Mouse (Mus musculus) B cell, adult 2 months (primary cell): ENCODE data around the gene Rffl.

Source experiments
- DNase-seq, 2 experiments: peaks; one replicate each; pipeline ENCODE4 v3.0.0; 2022

Gene Rffl

GRCm38 (mm10) chr11:82870173-82871030, 608 bp downstream of the Rffl start:
- peak in 1 of 2 experiments; percentile 73 for DNase-seq

- DNase-seq, result no peak
Measured at GRCm38 (mm10) chr11:82869506-82870172, 1.4 kb downstream of the Rffl start.

- DNase-seq, result no peak
Measured at GRCm38 (mm10) chr11:82867956-82868355, 3.1 kb downstream of the Rffl start.

- no peak for DNase-seq
Measured at GRCm38 (mm10) chr11:82866850-82867564, 4.0 kb downstream of the Rffl start.

GRCm38 (mm10) chr11:82865957-82866356, 5.1 kb downstream of the Rffl start:
- no peak for DNase-seq

- no peak for DNase-seq
Measured at GRCm38 (mm10) chr11:82863488-82863931, 7.5 kb downstream of the Rffl start.

GRCm38 (mm10) chr11:82863059-82863458, 8.0 kb downstream of the Rffl start:
- no peak for DNase-seq

GRCm38 (mm10) chr11:82862638-82863037, 8.4 kb downstream of the Rffl start:
- DNase-seq, result no peak

GRCm38 (mm10) chr11:82861558-82861957, 9.5 kb downstream of the Rffl start:
- no peak for DNase-seq

GRCm38 (mm10) chr11:82860759-82861158, 10.3 kb downstream of the Rffl start:
- no peak for DNase-seq

- DNase-seq, result no peak
Measured at GRCm38 (mm10) chr11:82857307-82857848, 13.6 kb downstream of the Rffl start.

GRCm38 (mm10) chr11:82856032-82856431, 15.0 kb downstream of the Rffl start:
- no peak for DNase-seq

- DNase-seq, result no peak
Measured at GRCm38 (mm10) chr11:82855327-82855973, 15.6 kb downstream of the Rffl start.

- DNase-seq, result no peak
Measured at GRCm38 (mm10) chr11:82854111-82854510, 16.9 kb downstream of the Rffl start.

- DNase-seq, result no peak
Measured at GRCm38 (mm10) chr11:82852958-82853357, 18.1 kb downstream of the Rffl start.

GRCm38 (mm10) chr11:82852540-82852939, 18.5 kb downstream of the Rffl start:
- DNase-seq, result no peak

- DNase-seq, result no peak
Measured at GRCm38 (mm10) chr11:82852115-82852514, 18.9 kb downstream of the Rffl start.

- DNase-seq, result no peak
Measured at GRCm38 (mm10) chr11:82850259-82850658, 20.8 kb downstream of the Rffl start.

- no peak for DNase-seq
Measured at GRCm38 (mm10) chr11:82847571-82848000, 23.4 kb downstream of the Rffl start.

GRCm38 (mm10) chr11:82846938-82847337, 24.1 kb downstream of the Rffl start:
- DNase-seq, result no peak

GRCm38 (mm10) chr11:82846079-82846436, 25.0 kb downstream of the Rffl start:
- DNase-seq, result no peak

GRCm38 (mm10) chr11:82845415-82846078, 25.5 kb downstream of the Rffl start:
- DNase-seq, result peak; percentile 41 to 49
